Mouse (Mus musculus) stomach, embryonic 16.5 days (tissue): Measurements from ENCODE around the gene Smg9. TPM values are rescaled to one million over a fixed set of nuclear protein-coding genes. Genes with fewer than 3 reads are reported as not detected.

Source experiments
- ATAC-seq: fragments of 200-750 bp; cut with Nextera tagmentation; 2 replicates; pipeline ENCODE4 v1.8.0; 2017; ENCODE audit warnings: moderate number of reproducible peaks, moderate TSS enrichment; ENCODE audit not compliant: insufficient read depth, low FRiP score
- H3K27ac ChIP-seq: fragments of 300-500 bp; sonication (generic); 2 replicates; pipeline ENCODE4 v1.5.1; 2014; ENCODE audit warnings: low read length
- H3K27me3 ChIP-seq: fragments of 300-500 bp; sonication (generic); 2 replicates; pipeline ENCODE4 v1.6.1; 2014; ENCODE audit warnings: low read length, control low read depth, mixed read lengths; ENCODE audit not compliant: control insufficient read depth, insufficient read depth
- H3K36me3 ChIP-seq: fragments of 300-500 bp; sonication (generic); 2 replicates; pipeline ENCODE4 v1.6.1; 2014; ENCODE audit warnings: low read length; ENCODE audit not compliant: control insufficient read depth, insufficient read depth
- H3K4me1 ChIP-seq: fragments of 300-500 bp; sonication (generic); 2 replicates; pipeline ENCODE4 v1.6.1; 2014; ENCODE audit warnings: low read length, control low read depth, mixed read lengths; ENCODE audit not compliant: control insufficient read depth, insufficient read depth
- H3K4me2 ChIP-seq: fragments of 300-500 bp; sonication (generic); 2 replicates; pipeline ENCODE4 v1.6.1; 2014; ENCODE audit warnings: low read depth, low read length, mixed read lengths
- H3K4me3 ChIP-seq: fragments of 300-500 bp; sonication (generic); replicated peaks from 2 replicates; pipeline ENCODE4 v1.5.1; 2014; ENCODE audit warnings: mild to moderate bottlenecking, low read length
- H3K9ac ChIP-seq: fragments of 300-500 bp; sonication (generic); 2 replicates; pipeline ENCODE4 v1.6.1; 2014; ENCODE audit warnings: low read length
- H3K9me3 ChIP-seq: fragments of 300-500 bp; sonication (generic); replicated peaks from 2 replicates; pipeline ENCODE4 v1.6.1; 2016; ENCODE audit warnings: low read length, control low read depth; ENCODE audit not compliant: control insufficient read depth
- WGBS: fragments of 180-500 bp; shearing (Covaris S2); extraction: QIAGEN DNeasy Blood & Tissue Kit; methylation state at CpG from one replicate; pipeline ENCODE4 v1.1.7; 2014; 5-methylcytosine and 5-hydroxymethylcytosine counted together
- polyA plus RNA-seq: library from polyadenylated mRNA; unstranded; fragments of >200 nt; fragmentation: Nextera tagmentation; extraction: Ambion mirVana; gene quantifications from 2 replicates; pipeline ENCODE4 v1.2.1, GENCODE M21; 2015

The Smg9 gene
- polyA plus RNA-seq, 1 experiment from 2014 or later = 21.3 TPM

DNA sequence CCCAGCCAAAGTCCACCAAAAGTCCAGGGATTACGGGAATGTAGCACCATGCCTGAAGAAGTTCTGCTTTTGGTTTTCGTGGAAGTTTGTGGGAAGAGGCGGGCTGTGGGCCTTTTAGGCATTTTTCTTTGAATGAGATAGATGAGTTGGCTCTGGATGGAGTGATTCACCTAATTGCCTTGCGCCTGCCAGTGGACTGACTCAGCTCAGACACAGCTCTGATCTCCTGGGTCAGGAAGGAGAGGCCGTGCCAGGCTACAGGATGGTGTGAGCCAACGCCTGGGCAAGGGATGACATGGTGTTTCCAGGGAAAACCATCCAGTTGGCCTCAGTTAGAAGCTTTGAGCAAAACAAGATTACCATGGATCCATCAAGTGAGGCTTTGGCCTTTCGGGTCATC is 70.9 kb downstream of the Smg9 start:
- Histone ChIP-seq H3K9ac (no peak overlapping the region), H3K27ac (no peak overlapping the region), H3K4me3 (no peak overlapping the region), H3K36me3 (peaks cover 16% of the 10 kb centered on the region), H3K27me3 (no peaks in the 10 kb centered on the region), H3K4me2 (no peak overlapping the region), H3K4me1 (no peaks in the 10 kb centered on the region), H3K9me3 (peaks cover 7% of the 10 kb centered on the region; the same call in 1 of the 2 replicates)
- 90% methylated on average over 7 of the region's 7 CpGs for WGBS
- ATAC-seq = no peak; the same call in 1 of the 2 replicates

Other genes with a start within 250 kb of the Smg9 start
- gene Zfp114, start 224.6 kb upstream of the Smg9 start, polyA plus RNA-seq = 5.8 and 6.3 TPM in 2 replicates
- 10.2 and 12.5 TPM in 2 replicates for gene Zfp111, start 188.2 kb upstream of the Smg9 start, polyA plus RNA-seq
- 5.4 and 6.3 TPM in 2 replicates for gene Zfp109, start 162.1 kb upstream of the Smg9 start, polyA plus RNA-seq
- 3.9 TPM in 2 replicates for gene Zfp108, start 144.8 kb upstream of the Smg9 start, polyA plus RNA-seq
- 7.6 and 8.3 TPM in 2 replicates for gene Zfp93, start 129.2 kb upstream of the Smg9 start, polyA plus RNA-seq
- gene Zfp61, start 98.4 kb upstream of the Smg9 start, polyA plus RNA-seq = 31.4 and 32.2 TPM in 2 replicates
- gene Zfp94, start 83.0 kb upstream of the Smg9 start, polyA plus RNA-seq = 9.0 and 10.3 TPM in 2 replicates
- 0.15 TPM in 1 of 2 replicates, not detected in the other for gene Tescl, start 65.7 kb upstream of the Smg9 start, polyA plus RNA-seq
- 11.6 and 36.4 TPM in 2 replicates for gene Lypd5, start 50.4 kb upstream of the Smg9 start, polyA plus RNA-seq
- gene Kcnn4, start 29.4 kb upstream of the Smg9 start, polyA plus RNA-seq = 7.4 and 8.5 TPM in 2 replicates
- 0.17 and 0.26 TPM in 2 replicates for gene Irgc1, start 52.7 kb downstream of the Smg9 start, polyA plus RNA-seq
- 13.3 and 15.4 TPM in 2 replicates for gene Plaur, start 62.9 kb downstream of the Smg9 start, polyA plus RNA-seq
- gene Cadm4, start 82.4 kb downstream of the Smg9 start, polyA plus RNA-seq = 4.4 TPM in 2 replicates
- gene Zfp428, start 107.4 kb downstream of the Smg9 start, polyA plus RNA-seq = 22.3 and 24.6 TPM in 2 replicates
- 0.19 and 0.30 TPM in 2 replicates for gene AC161166.1, start 112.8 kb downstream of the Smg9 start, polyA plus RNA-seq
- gene Irgq, start 131.1 kb downstream of the Smg9 start, polyA plus RNA-seq = 5.5 and 5.6 TPM in 2 replicates
- 16.4 and 26.0 TPM in 2 replicates for gene Pinlyp, start 146.5 kb downstream of the Smg9 start, polyA plus RNA-seq
- 91.4 and 114 TPM in 2 replicates for gene Xrcc1, start 146.7 kb downstream of the Smg9 start, polyA plus RNA-seq
- gene Ethe1, start 187.9 kb downstream of the Smg9 start, polyA plus RNA-seq = 35.6 and 43.4 TPM in 2 replicates
- 3.5 and 4.0 TPM in 2 replicates for gene Zfp575, start 188.0 kb downstream of the Smg9 start, polyA plus RNA-seq
- gene Phldb3, start 211.1 kb downstream of the Smg9 start, polyA plus RNA-seq = 0.70 and 0.72 TPM in 2 replicates
- 95.4 and 131 TPM in 2 replicates for gene Lypd3, start 236.9 kb downstream of the Smg9 start, polyA plus RNA-seq